Mouse (Mus musculus): ENCODE measurements around the gene H2-Q10.
"Not testable (repeated sequence)": the region's sequence is repeated elsewhere in the genome, so short reads cannot be mapped to it uniquely, and the experiment has no call there.

DNA sequence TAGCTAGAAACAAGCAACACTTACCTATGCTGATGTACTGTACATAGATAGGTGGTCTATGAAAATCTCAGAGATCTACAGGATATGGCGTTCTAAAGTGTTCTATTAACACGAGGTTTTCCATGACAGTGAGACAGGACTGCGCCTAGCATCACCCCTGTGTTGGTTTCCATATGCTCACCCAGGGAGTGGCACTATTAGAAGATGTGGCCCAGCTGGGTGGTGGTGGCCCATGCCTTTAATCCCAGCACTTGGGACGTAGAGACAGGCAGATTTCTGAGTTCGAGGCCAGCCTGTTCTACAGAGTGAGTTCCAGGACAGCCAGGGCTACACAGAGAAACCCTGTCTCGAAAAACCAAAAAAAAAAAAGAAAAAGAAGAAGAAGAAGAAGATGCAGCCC, 39.2 kb upstream of the H2-Q10 start:
- not testable (repeated sequence) for TF ChIP-seq CTCF (IDR thresholded peaks at IDR 0.05; ENCODE audit: control insufficient read depth, insufficient read depth, insufficient replicate concordance, low read depth, low read length); POLR2A (IDR thresholded peaks at IDR 0.05; ENCODE audit: control insufficient read depth, low read depth, low read length)
